Mouse (Mus musculus) lung, postnatal 0 days (tissue): ENCODE results near the gene Slfnl1. TPM values are rescaled to one million over a fixed set of nuclear protein-coding genes. Genes with fewer than 3 reads are reported as not detected.
A peak's percentile ranks its signal among the peaks of the same experiment; 100 is the strongest.

ENCODE experiments used
- ATAC-seq: fragments of 200-750 bp; cut with Nextera tagmentation; 2 replicates; pipeline ENCODE4 v1.8.0; 2017; ENCODE audit warnings: moderate library complexity
- DNase-seq: peaks from one replicate; pipeline ENCODE4 v3.0.0-alpha.2; 2016; ENCODE audit warnings: low spot score
- H3K27ac ChIP-seq: fragments of 300-500 bp; sonication (generic); 2 replicates; pipeline ENCODE4 v1.5.1; 2014; ENCODE audit warnings: antibody characterized with exemption, mild to moderate bottlenecking, low read length, mixed read lengths
- H3K27me3 ChIP-seq: fragments of 300-500 bp; sonication (generic); replicated peaks from 2 replicates; pipeline ENCODE4 v1.6.1; 2014; ENCODE audit warnings: low read length, mixed read lengths; ENCODE audit not compliant: insufficient read depth
- H3K36me3 ChIP-seq: fragments of 300-500 bp; sonication (generic); 2 replicates; pipeline ENCODE4 v1.6.1; 2014; ENCODE audit warnings: low read length, mixed read lengths; ENCODE audit not compliant: insufficient read depth
- H3K4me1 ChIP-seq: fragments of 300-500 bp; sonication (generic); 2 replicates; pipeline ENCODE4 v1.6.1; 2014; ENCODE audit warnings: antibody characterized with exemption, low read depth, low read length, mixed read lengths; ENCODE audit not compliant: insufficient read depth
- H3K4me2 ChIP-seq: fragments of 300-500 bp; sonication (generic); replicated peaks from 2 replicates; pipeline ENCODE4 v1.6.1; 2014; ENCODE audit warnings: low read depth, mild to moderate bottlenecking, low read length, moderate library complexity, mixed read lengths
- H3K4me3 ChIP-seq: fragments of 300-500 bp; sonication (generic); 2 replicates; pipeline ENCODE4 v1.5.1; 2014; ENCODE audit warnings: low read depth, low read length
- H3K9ac ChIP-seq: fragments of 300-500 bp; sonication (generic); replicated peaks from 2 replicates; pipeline ENCODE4 v1.6.1; 2014; ENCODE audit warnings: low read depth, mild to moderate bottlenecking
- H3K9me3 ChIP-seq: fragments of 300-500 bp; sonication (generic); 2 replicates; pipeline ENCODE4 v1.6.1; 2016; ENCODE audit warnings: low read length, mixed read lengths
- CTCF ChIP-seq: IDR thresholded peaks from 2 replicates; pipeline ENCODE4 v1.5.1; 2016; ENCODE audit warnings: antibody characterized with exemption, mild to moderate bottlenecking
- EP300 ChIP-seq: IDR thresholded peaks from 2 replicates; pipeline ENCODE4 v1.6.1; 2016; ENCODE audit warnings: antibody characterized with exemption, mild to moderate bottlenecking, control low read depth
- WGBS: fragments of 180-500 bp; shearing (Covaris S2); extraction: QIAGEN DNeasy Blood & Tissue Kit; methylation state at CpG from one replicate; pipeline ENCODE4 v1.1.7; 2014; 5-methylcytosine and 5-hydroxymethylcytosine counted together
- polyA plus RNA-seq: library from polyadenylated mRNA; unstranded; fragments of >200 nt; fragmentation: Nextera tagmentation; extraction: Ambion mirVana; gene quantifications from 2 replicates; pipeline ENCODE4 v1.2.1, GENCODE M21; 2015

Gene Slfnl1
- polyA plus RNA-seq, 1 experiment from 2014 or later, result not detected

- peak overlapping the region; percentile 72 for H3K4me3 ChIP-seq
- no peaks in the 10 kb centered on the region for H3K9me3 ChIP-seq
- no peak for TF ChIP-seq CTCF
- TF ChIP-seq EP300, result no peak
- peak overlapping the region; percentile 95 for H3K27ac ChIP-seq
- WGBS, result 1% methylated on average over 27 of the region's 27 CpGs
- no peaks in the 10 kb centered on the region for H3K27me3 ChIP-seq
- peaks cover 27% of the 10 kb centered on the region; the same call in 1 of the 2 replicates for H3K4me1 ChIP-seq
- H3K36me3 ChIP-seq, result no peaks in the 10 kb centered on the region
- peak overlapping the region; percentile 81 for H3K9ac ChIP-seq
- peak; percentile 50 for DNase-seq
- peak; percentile 37 for ATAC-seq
- peak overlapping the region; percentile 92 for H3K4me2 ChIP-seq
Measured at GRCm38 (mm10) chr4:120570438-120571069, 38.5 kb downstream of the Slfnl1 start.

GRCm38 (mm10) chr4:120571070-120571464, 39.0 kb downstream of the Slfnl1 start:
- ATAC-seq, result no peak
- 50% methylated on average over 3 of the region's 3 CpGs for WGBS

GRCm38 (mm10) chr4:120571691-120572090, 39.7 kb downstream of the Slfnl1 start:
- peaks cover 27% of the 10 kb centered on the region; the same call in 1 of the 2 replicates for H3K4me1 ChIP-seq
- H3K9me3 ChIP-seq, result no peaks in the 10 kb centered on the region
- no peak for ATAC-seq
- H3K27ac ChIP-seq, result peak overlapping the region; percentile 38
- DNase-seq, result peak; percentile 44
- 9% methylated on average over 3 of the region's 3 CpGs for WGBS
- no peak overlapping the region for H3K4me3 ChIP-seq
- TF ChIP-seq EP300 (no peak), CTCF (no peak)
- H3K4me2 ChIP-seq, result no peak overlapping the region
- H3K27me3 ChIP-seq, result no peaks in the 10 kb centered on the region
- H3K36me3 ChIP-seq, result no peaks in the 10 kb centered on the region
- no peak overlapping the region for H3K9ac ChIP-seq

More at GRCm38 (mm10) chr4:120571070-120571464, 39.0 kb downstream of the Slfnl1 start:
- no peaks in the 10 kb centered on the region for H3K27me3 ChIP-seq
- H3K9ac ChIP-seq, result 0 out of 2 replicates have a peak overlapping the region, but pooled peaks have one; percentile 81
- H3K4me1 ChIP-seq, result peaks cover 27% of the 10 kb centered on the region; the same call in 1 of the 2 replicates
- H3K9me3 ChIP-seq, result no peaks in the 10 kb centered on the region
- TF ChIP-seq CTCF, result no peak
- peak; percentile 69 for TF ChIP-seq EP300
- H3K4me3 ChIP-seq, result peak overlapping the region; percentile 72
- H3K36me3 ChIP-seq, result no peaks in the 10 kb centered on the region
- peak overlapping the region; percentile 95 for H3K27ac ChIP-seq
- peak; percentile 73 for DNase-seq
- H3K4me2 ChIP-seq, result peak overlapping the region; percentile 92

GRCm38 (mm10) chr4:120580894-120581293, 48.9 kb downstream of the Slfnl1 start:
- H3K9me3 ChIP-seq, result no peaks in the 10 kb centered on the region
- TF ChIP-seq EP300 (no peak), CTCF (no peak)
- H3K27ac ChIP-seq, result no peak overlapping the region
- H3K4me3 ChIP-seq, result no peak overlapping the region
- ATAC-seq (no peak), DNase-seq (no peak)
- H3K4me1 ChIP-seq, result no peaks in the 10 kb centered on the region
- no peaks in the 10 kb centered on the region for H3K27me3 ChIP-seq
- H3K36me3 ChIP-seq, result no peaks in the 10 kb centered on the region
- H3K9ac ChIP-seq, result no peak overlapping the region
- WGBS, result 69% methylated on average over 5 of the region's 5 CpGs
- no peak overlapping the region for H3K4me2 ChIP-seq

- H3K36me3 ChIP-seq, result no peaks in the 10 kb centered on the region
- TF ChIP-seq CTCF (no peak), EP300 (no peak)
- ATAC-seq, result no peak
- 69% methylated on average over 9 of the region's 9 CpGs for WGBS
- no peak for DNase-seq
- no peak overlapping the region for H3K27ac ChIP-seq
- no peak overlapping the region for H3K4me2 ChIP-seq
- H3K9ac ChIP-seq, result no peak overlapping the region
- no peaks in the 10 kb centered on the region for H3K4me1 ChIP-seq
- H3K27me3 ChIP-seq, result no peaks in the 10 kb centered on the region
- H3K4me3 ChIP-seq, result no peak overlapping the region
- no peaks in the 10 kb centered on the region for H3K9me3 ChIP-seq
Measured at GRCm38 (mm10) chr4:120581711-120582110, 49.7 kb downstream of the Slfnl1 start.

Other genes starting within 250 kb of the Slfnl1 start
- 0.13 and 0.26 TPM in 2 replicates for gene Foxo6, start 244.9 kb upstream of the Slfnl1 start, polyA plus RNA-seq
- gene Scmh1, start 127.0 kb upstream of the Slfnl1 start, polyA plus RNA-seq, result 24.6 and 26.1 TPM in 2 replicates
- 38.5 and 65.1 TPM in 2 replicates for gene Ctps, start 38.0 kb downstream of the Slfnl1 start, polyA plus RNA-seq
- not detected in 2 replicates for gene Gm8439, start 56.5 kb downstream of the Slfnl1 start, polyA plus RNA-seq
- gene Cited4, start 134.3 kb downstream of the Slfnl1 start, polyA plus RNA-seq, result 3.9 and 4.2 TPM in 2 replicates
- 3.1 and 3.9 TPM in 2 replicates for gene Kcnq4, start 216.4 kb downstream of the Slfnl1 start, polyA plus RNA-seq